Mouse (Mus musculus): ENCODE data around the gene Itga1.

Gene Itga1

GRCm38 (mm10) chr13:115050660-115051559 is 50.9 kb downstream of the Itga1 start:
- no peak for DNase-seq

GRCm38 (mm10) chr13:115042652-115043051 is 59.1 kb downstream of the Itga1 start:
- no peak for DNase-seq

GRCm38 (mm10) chr13:115037304-115037703 is 64.5 kb downstream of the Itga1 start:
- peak in 1 of 2 experiments; percentile 38 for DNase-seq

- no peak for DNase-seq
These were observed 66.4 kb downstream of the Itga1 start for GRCm38 (mm10) chr13:115035387-115035786.

- DNase-seq = peak in 1 of 2 experiments; percentile 43
These were observed 68.6 kb downstream of the Itga1 start for GRCm38 (mm10) chr13:115033135-115033534.

GRCm38 (mm10) chr13:115031177-115032000 is 70.4 kb downstream of the Itga1 start:
- peak; percentile 57 to 66 for DNase-seq

GRCm38 (mm10) chr13:115025394-115025793 is 76.4 kb downstream of the Itga1 start:
- DNase-seq = no peak

- DNase-seq = no peak
These were observed 79.5 kb downstream of the Itga1 start for GRCm38 (mm10) chr13:115022117-115022787.

GRCm38 (mm10) chr13:115021411-115021810 is 80.4 kb downstream of the Itga1 start:
- DNase-seq = no peak

GRCm38 (mm10) chr13:115020727-115021126 is 81.0 kb downstream of the Itga1 start:
- DNase-seq = no peak

- no peak for DNase-seq
These were observed 84.2 kb downstream of the Itga1 start for GRCm38 (mm10) chr13:115017545-115017944.

GRCm38 (mm10) chr13:115011547-115011946 is 90.2 kb downstream of the Itga1 start:
- DNase-seq = no peak

GRCm38 (mm10) chr13:115006213-115006835 is 95.4 kb downstream of the Itga1 start:
- no peak for DNase-seq

GRCm38 (mm10) chr13:115005342-115005741 is 96.4 kb downstream of the Itga1 start:
- no peak for DNase-seq

- no peak for DNase-seq
These were observed 98.2 kb downstream of the Itga1 start for GRCm38 (mm10) chr13:115003444-115004053.

GRCm38 (mm10) chr13:115002837-115003236 is 98.9 kb downstream of the Itga1 start:
- DNase-seq = no peak

GRCm38 (mm10) chr13:115002155-115002554 is 99.6 kb downstream of the Itga1 start:
- DNase-seq = no peak

GRCm38 (mm10) chr13:114999582-114999981 is 102.2 kb downstream of the Itga1 start:
- DNase-seq = no peak

GRCm38 (mm10) chr13:114998100-114998499 is 103.7 kb downstream of the Itga1 start:
- DNase-seq = no peak

GRCm38 (mm10) chr13:114992260-114993014 is 109.3 kb downstream of the Itga1 start:
- DNase-seq = no peak

- DNase-seq = no peak
These were observed 114.1 kb downstream of the Itga1 start for GRCm38 (mm10) chr13:114987668-114988067.

Measured in kidney, postnatal 25 days (tissue).